Mouse (Mus musculus) embryonic facial prominence, embryonic 10.5 days (tissue): ENCODE results near the gene Crb3. TPM values are rescaled to one million over a fixed set of nuclear protein-coding genes. Genes with fewer than 3 reads are reported as not detected.
"Not testable (repeated sequence)": the region's sequence is repeated elsewhere in the genome, so short reads cannot be mapped to it uniquely, and the experiment has no call there.

Experiments used
- DNase-seq: peaks from one replicate; pipeline ENCODE4 v3.0.0-alpha.2; 2017; ENCODE audit warnings: low spot score
- H3K27ac ChIP-seq: fragments of 300-500 bp; sonication (generic); replicated peaks from 2 replicates; pipeline ENCODE4 v1.5.1; 2016; ENCODE audit warnings: mild to moderate bottlenecking
- H3K27me3 ChIP-seq: fragments of 300-500 bp; sonication (generic); replicated peaks from 2 replicates; pipeline ENCODE4 v1.6.1; 2016; ENCODE audit warnings: low read depth, mild to moderate bottlenecking; ENCODE audit not compliant: poor library complexity, severe bottlenecking
- H3K36me3 ChIP-seq: fragments of 300-500 bp; sonication (generic); replicated peaks from 2 replicates; pipeline ENCODE4 v1.6.1; 2016; ENCODE audit warnings: mild to moderate bottlenecking, moderate library complexity
- H3K4me1 ChIP-seq: fragments of 300-500 bp; sonication (generic); 2 replicates; pipeline ENCODE4 v1.6.1; 2016
- H3K4me3 ChIP-seq: fragments of 300-500 bp; sonication (generic); 2 replicates; pipeline ENCODE4 v1.5.1; 2016; ENCODE audit warnings: mild to moderate bottlenecking, moderate library complexity
- H3K9me3 ChIP-seq: fragments of 300-500 bp; sonication (generic); 2 replicates; pipeline ENCODE4 v1.6.1; 2016; ENCODE audit warnings: mild to moderate bottlenecking
- WGBS: fragments of 180-500 bp; shearing (Covaris S2); methylation state at CpG from one replicate; pipeline ENCODE4 v1.1.7; 2016; 5-methylcytosine and 5-hydroxymethylcytosine counted together
- polyA plus RNA-seq: library from polyadenylated mRNA; unstranded; fragments of >200 nt; fragmentation: Nextera tagmentation; extraction: Ambion mirVana; gene quantifications from 2 replicates; pipeline ENCODE4 v1.2.1, GENCODE M21; 2016

Gene Crb3
- polyA plus RNA-seq, 1 experiment from 2014 or later, result 7.2 TPM

- H3K4me1 ChIP-seq, result peaks cover 2% of the 10 kb centered on the region; the same call in 1 of the 2 replicates
- no peak for DNase-seq
- H3K27me3 ChIP-seq, result peaks cover 24% of the 10 kb centered on the region
- no peak overlapping the region for H3K27ac ChIP-seq
- H3K9me3 ChIP-seq, result no peaks in the 10 kb centered on the region
- H3K36me3 ChIP-seq, result no peaks in the 10 kb centered on the region
- no peak overlapping the region for H3K4me3 ChIP-seq
- WGBS, result 37% methylated on average over 8 of the region's 8 CpGs
Observed at GRCm38 (mm10) chr17:57038978-57039377, 19.9 kb upstream of the Crb3 start.

- 69% methylated on average over 8 of the region's 8 CpGs for WGBS
- Histone ChIP-seq H3K27ac (no peak within 1 kb of the TSS), H3K4me3 (no peak within 1 kb of the TSS), H3K9me3 (no peaks in the 10 kb centered on the region), H3K36me3 (peaks cover 10% of the 10 kb centered on the region; the same call in 1 of the 2 replicates), H3K27me3 (peaks cover 24% of the 10 kb centered on the region), H3K4me1 (peaks cover 2% of the 10 kb centered on the region; the same call in 1 of the 2 replicates)
- no peak for DNase-seq
Observed at GRCm38 (mm10) chr17:57041554-57041953, 17.4 kb upstream of the Crb3 start, which contains the start of gene Slc25a41. TSS of gene Slc25a41 (minus strand) at chr17:57041654.

GRCm38 (mm10) chr17:57047406-57047805, 11.5 kb upstream of the Crb3 start:
- Histone ChIP-seq H3K27me3 (no peaks in the 10 kb centered on the region), H3K36me3 (peaks cover 26% of the 10 kb centered on the region)
- 36% methylated on average over 5 of the region's 5 CpGs for WGBS

GRCm38 (mm10) chr17:57048816-57049215, 10.1 kb upstream of the Crb3 start:
- Histone ChIP-seq H3K36me3 (peaks cover 40% of the 10 kb centered on the region), H3K4me1 (0 out of 2 replicates have a peak, but pooled peaks cover 3% of the 10 kb centered on the region), H3K27ac (no peak overlapping the region), H3K27me3 (no peaks in the 10 kb centered on the region), H3K4me3 (no peak overlapping the region), H3K9me3 (no peaks in the 10 kb centered on the region)
- no peak for DNase-seq
- 96% methylated on average over 3 of the region's 3 CpGs for WGBS

More at GRCm38 (mm10) chr17:57047406-57047805, 11.5 kb upstream of the Crb3 start:
- no peak overlapping the region for H3K4me3 ChIP-seq
- H3K4me1 ChIP-seq, result 0 out of 2 replicates have a peak, but pooled peaks cover 3% of the 10 kb centered on the region
- H3K27ac ChIP-seq, result no peak overlapping the region
- DNase-seq, result no peak
- H3K9me3 ChIP-seq, result no peaks in the 10 kb centered on the region

GRCm38 (mm10) chr17:57051679-57052078, 7.2 kb upstream of the Crb3 start:
- peaks cover 45% of the 10 kb centered on the region for H3K36me3 ChIP-seq
- H3K27ac ChIP-seq, H3K4me1 ChIP-seq, H3K4me3 ChIP-seq, H3K9me3 ChIP-seq, DNase-seq, H3K27me3 ChIP-seq: not testable (repeated sequence)
- WGBS, result 81% methylated on average over 4 of the region's 4 CpGs

GRCm38 (mm10) chr17:57056246-57056645, 2.7 kb upstream of the Crb3 start:
- Histone ChIP-seq H3K27me3 (peaks cover 26% of the 10 kb centered on the region), H3K27ac (no peak overlapping the region), H3K9me3 (no peaks in the 10 kb centered on the region), H3K36me3 (peaks cover 34% of the 10 kb centered on the region), H3K4me1 (peaks cover 25% of the 10 kb centered on the region), H3K4me3 (no peak overlapping the region)
- WGBS, result 80% methylated on average over 3 of the region's 3 CpGs
- DNase-seq, result no peak

- 0 out of 2 replicates have a peak, but pooled peaks cover 15% of the 10 kb centered on the region for H3K36me3 ChIP-seq
- H3K4me3 ChIP-seq, result peak within 1 kb of the TSS; percentile 88
- DNase-seq, result peak; percentile 90
- peaks cover 36% of the 10 kb centered on the region for H3K4me1 ChIP-seq
- H3K9me3 ChIP-seq, result no peaks in the 10 kb centered on the region
- 0% methylated on average over 38 of the region's 45 CpGs for WGBS
- peaks cover 59% of the 10 kb centered on the region for H3K27me3 ChIP-seq
- peak within 1 kb of the TSS; percentile 82 for H3K27ac ChIP-seq
Observed at GRCm38 (mm10) chr17:57059486-57059977, 627 bp downstream of the Crb3 start, which contains the start of gene Slc25a23. TSS of gene Slc25a23 (minus strand) at chr17:57059863.

- WGBS, result under 1% methylated on average over 44 of the region's 44 CpGs
- H3K27ac ChIP-seq, result peak overlapping the region; percentile 82
- peaks cover 36% of the 10 kb centered on the region for H3K4me1 ChIP-seq
- H3K9me3 ChIP-seq, result no peaks in the 10 kb centered on the region
- H3K27me3 ChIP-seq, result peaks cover 67% of the 10 kb centered on the region
- peak overlapping the region; percentile 88 for H3K4me3 ChIP-seq
- H3K36me3 ChIP-seq, result 0 out of 2 replicates have a peak, but pooled peaks cover 9% of the 10 kb centered on the region
- peak; percentile 93 for DNase-seq
Observed at GRCm38 (mm10) chr17:57060231-57060801, 1.4 kb downstream of the Crb3 start.

GRCm38 (mm10) chr17:57061069-57061468, 2.2 kb downstream of the Crb3 start:
- no peak overlapping the region for H3K27ac ChIP-seq
- 47% methylated on average over 10 of the region's 10 CpGs for WGBS
- peak overlapping the region; percentile 88 for H3K4me3 ChIP-seq
- no peaks in the 10 kb centered on the region for H3K9me3 ChIP-seq
- peaks cover 36% of the 10 kb centered on the region for H3K4me1 ChIP-seq
- 0 out of 2 replicates have a peak, but pooled peaks cover 4% of the 10 kb centered on the region for H3K36me3 ChIP-seq
- no peak for DNase-seq
- peaks cover 70% of the 10 kb centered on the region for H3K27me3 ChIP-seq

GRCm38 (mm10) chr17:57062011-57062521, 3.2 kb downstream of the Crb3 start:
- peak; percentile 58 for DNase-seq
- Histone ChIP-seq H3K27me3 (peaks cover 79% of the 10 kb centered on the region), H3K4me3 (peak overlapping the region; percentile 51), H3K4me1 (peaks cover 36% of the 10 kb centered on the region), H3K27ac (peak overlapping the region; percentile 7; the same call in 1 of the 2 replicates), H3K9me3 (no peaks in the 10 kb centered on the region), H3K36me3 (no peaks in the 10 kb centered on the region)
- WGBS, result 1% methylated on average over 39 of the region's 39 CpGs

- no peaks in the 10 kb centered on the region for H3K9me3 ChIP-seq
- H3K4me1 ChIP-seq, result peaks cover 36% of the 10 kb centered on the region
- no peaks in the 10 kb centered on the region for H3K36me3 ChIP-seq
- peaks cover 78% of the 10 kb centered on the region for H3K27me3 ChIP-seq
- under 1% methylated on average over 22 of the region's 22 CpGs for WGBS
- H3K4me3 ChIP-seq, result peak overlapping the region; percentile 51
- DNase-seq, result peak; percentile 26
- peak overlapping the region; percentile 7; the same call in 1 of the 2 replicates for H3K27ac ChIP-seq
Observed at GRCm38 (mm10) chr17:57062548-57062947, 3.6 kb downstream of the Crb3 start.

GRCm38 (mm10) chr17:57063031-57063430, 4.1 kb downstream of the Crb3 start:
- DNase-seq, result no peak
- Histone ChIP-seq H3K9me3 (no peaks in the 10 kb centered on the region), H3K36me3 (no peaks in the 10 kb centered on the region), H3K4me3 (peak overlapping the region; percentile 51; the same call in 1 of the 2 replicates), H3K27ac (no peak overlapping the region), H3K4me1 (peaks cover 35% of the 10 kb centered on the region), H3K27me3 (peaks cover 74% of the 10 kb centered on the region)
- WGBS, result 10% methylated on average over 8 of the region's 8 CpGs

GRCm38 (mm10) chr17:57066908-57067307, 8.0 kb downstream of the Crb3 start:
- H3K4me1 ChIP-seq, result peaks cover 19% of the 10 kb centered on the region
- no peak for DNase-seq
- peaks cover 67% of the 10 kb centered on the region for H3K27me3 ChIP-seq
- no peak overlapping the region for H3K4me3 ChIP-seq
- no peaks in the 10 kb centered on the region for H3K36me3 ChIP-seq
- H3K9me3 ChIP-seq, result no peaks in the 10 kb centered on the region
- H3K27ac ChIP-seq, result no peak overlapping the region
- 63% methylated on average over 5 of the region's 5 CpGs for WGBS
